Comparison of ENCODE assay signal across 8 mouse cellular contexts in the genomic region with DNA sequence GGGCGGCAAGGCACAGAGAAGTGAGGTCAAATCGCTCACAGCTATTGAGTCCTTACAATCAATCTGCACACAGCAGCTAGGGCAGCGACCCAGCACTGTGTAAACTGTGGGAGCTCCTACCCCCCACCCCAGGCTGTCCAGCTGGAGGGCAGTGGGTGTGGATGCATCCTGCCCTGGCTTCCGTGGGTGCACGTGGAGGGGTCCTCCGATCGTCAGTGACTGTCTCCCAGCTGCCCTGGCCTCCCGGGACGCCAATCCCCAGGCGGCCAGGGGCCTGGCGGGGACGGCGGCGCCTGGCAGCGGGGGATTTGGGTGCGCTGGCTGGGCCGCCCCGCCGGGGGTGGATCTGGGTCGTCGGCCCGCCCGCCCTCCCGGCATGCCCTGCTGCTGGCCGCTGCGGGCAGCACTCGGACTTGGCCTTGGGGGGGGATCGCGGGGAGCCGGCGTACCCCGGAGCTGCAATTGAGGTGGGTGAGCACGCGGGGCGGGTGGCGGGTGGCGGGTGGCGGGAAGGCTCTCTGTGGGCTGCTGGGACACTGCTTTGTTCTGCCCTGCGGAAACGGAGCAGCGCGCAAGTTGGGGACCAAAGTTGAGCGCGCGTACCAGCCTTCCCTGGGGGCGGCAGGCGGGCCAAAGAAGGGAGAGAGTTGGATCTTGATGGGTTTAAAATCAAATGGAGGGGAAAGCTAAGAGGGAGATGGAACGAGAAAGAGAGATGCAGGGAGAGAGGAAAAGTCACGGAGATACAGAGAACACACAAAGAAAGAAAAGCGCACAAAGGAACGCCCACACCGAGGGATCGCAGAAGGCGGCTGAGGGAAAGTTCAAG. TPM values are rescaled to one million over a fixed set of nuclear protein-coding genes. Genes with fewer than 3 reads are reported as not detected.
DNase-seq lines count a peak whose midpoint lies in the region; ATAC-seq and TF ChIP-seq lines count a peak whose summit lies in the region.

A gene (plus strand): TSS at position 183 of the 829 bp plus-strand sequence.

- H3K27ac ChIP-seq in intestine, embryonic 16.5 days (ENCODE audit: low read length): peak within 1 kb of the TSS; percentile 94
- no peak within 1 kb of the TSS for H3K27ac ChIP-seq in liver, embryonic 14.5 days
- H3K27ac ChIP-seq in olfactory bulb, adult 2 months (ENCODE audit: insufficient read depth, low read depth, low read length): no peak within 1 kb of the TSS

- peaks cover 29% of the 10 kb centered on the region for H3K4me1 ChIP-seq in intestine, embryonic 16.5 days (ENCODE audit: control insufficient read depth, insufficient read depth, low read length)
- H3K4me1 ChIP-seq in liver, embryonic 14.5 days (replicated peaks; ENCODE audit: control insufficient read depth in 2 of 2, insufficient read depth in 2 of 2, low read length in 1 of 2): peaks cover 0 to 10% of the 10 kb centered on the region in 2 experiments; a peak in 2 of 4 replicates
- peaks cover 9% of the 10 kb centered on the region for H3K4me1 ChIP-seq in olfactory bulb, adult 2 months (ENCODE audit: control insufficient read depth, insufficient read depth, low read length)

- ATAC-seq in granulocyte monocyte progenitor cell, adult 5-6 weeks (replicated peaks; ENCODE audit: poor library complexity, severe bottlenecking): peak; percentile 44
- ATAC-seq in intestine, embryonic 16.5 days: peak; percentile 65
- ATAC-seq in liver, embryonic 14.5 days (ENCODE audit: insufficient read depth): peak; percentile 53

- H3K4me2 ChIP-seq in intestine, embryonic 16.5 days (ENCODE audit: low read depth, low read length): peak within 1 kb of the TSS; percentile 89
- H3K4me2 ChIP-seq in liver, embryonic 14.5 days (ENCODE audit: low read depth): peak within 1 kb of the TSS; percentile 61

- H3K4me3 ChIP-seq in intestine, embryonic 16.5 days (ENCODE audit: low read length): peak within 1 kb of the TSS; percentile 63
- H3K4me3 ChIP-seq in liver, embryonic 14.5 days (ENCODE audit: insufficient read depth in 1 of 2, low read depth in 2 of 2, low read length in 2 of 2): peak within 1 kb of the TSS; percentile 39 to 53
- peak within 1 kb of the TSS; percentile 45 for H3K4me3 ChIP-seq in olfactory bulb, adult 2 months (ENCODE audit: insufficient read depth, low read depth, low read length)

- H3K27me3 ChIP-seq in intestine, embryonic 16.5 days (replicated peaks; ENCODE audit: control insufficient read depth, insufficient read depth, low read length): no peaks in the 10 kb centered on the region
- H3K27me3 ChIP-seq in liver, embryonic 14.5 days (ENCODE audit: control insufficient read depth, insufficient read depth, low read length): peaks cover 28% of the 10 kb centered on the region

- TF ChIP-seq POLR2A in olfactory bulb, adult 2 months (IDR thresholded peaks at IDR 0.05; ENCODE audit: insufficient read depth, low read depth, low read length): no peak

- no peak for TF ChIP-seq CTCF in liver, embryonic 14.5 days (IDR thresholded peaks at IDR 0.05; ENCODE audit: low read depth)
- TF ChIP-seq CTCF in olfactory bulb, adult 2 months (IDR thresholded peaks at IDR 0.05; ENCODE audit: insufficient read depth, low read depth, low read length): no peak

- H3K9ac ChIP-seq in intestine, embryonic 16.5 days (ENCODE audit: low read depth, low read length): peak within 1 kb of the TSS; percentile 92
- H3K9ac ChIP-seq in liver, embryonic 14.5 days (replicated peaks): peak within 1 kb of the TSS; percentile 31

- WGBS in intestine, embryonic 16.5 days: under 1% methylated on average over 48 of the region's 54 CpGs
- WGBS in liver, embryonic 14.5 days (ENCODE audit: insufficient replicate concordance): 4% methylated on average over 54 of the region's 54 CpGs
- 3% methylated on average over 54 of the region's 54 CpGs for WGBS in olfactory bulb, adult 2 months

- peaks cover 7% of the 10 kb centered on the region; the same call in 1 of the 2 replicates for H3K36me3 ChIP-seq in intestine, embryonic 16.5 days (ENCODE audit: control insufficient read depth, insufficient read depth, low read length)
- no peaks in the 10 kb centered on the region for H3K36me3 ChIP-seq in liver, embryonic 14.5 days (replicated peaks; ENCODE audit: control insufficient read depth, insufficient read depth, low read depth)

- no peaks in the 10 kb centered on the region for H3K9me3 ChIP-seq in intestine, embryonic 16.5 days (ENCODE audit: control insufficient read depth, low read length)
- H3K9me3 ChIP-seq in liver, embryonic 14.5 days (ENCODE audit: control insufficient read depth, low read length): no peaks in the 10 kb centered on the region

- no peak for TF ChIP-seq EP300 in liver, embryonic 14.5 days (IDR thresholded peaks at IDR 0.05; ENCODE audit: low read depth)

- peak; percentile 43 for DNase-seq in right cerebral cortex, adult 18-20 months
- DNase-seq in right cerebral cortex, adult 2 months (ENCODE audit: low spot score in 2 of 2): no peak
- DNase-seq in cerebellum, adult 9-10 months: peak; percentile 11
- no peak for DNase-seq in liver, embryonic 14.5 days (ENCODE audit: low read depth in 3 of 3, low spot score in 3 of 3)
- no peak for DNase-seq in spleen, postnatal 4 days (ENCODE audit: low spot score in 2 of 2)

RNA-seq across cellular contexts. Expression of the gene that starts here (rescaled TPM):
- 1.7 TPM in 1 of 2 replicates, not detected in the other for total RNA-seq in granulocyte monocyte progenitor cell, adult 5-6 weeks (2014; fragmentation: Nextera tagmentation)
- total RNA-seq in granulocyte monocyte progenitor cell, adult 5-6 weeks (2017): 0.88 TPM in 1 of 2 replicates, not detected in the other
- 241 and 243 TPM in 2 replicates for polyA plus RNA-seq in intestine, embryonic 16.5 days (2015; fragmentation: Nextera tagmentation; extraction: Ambion mirVana)
- polyA plus RNA-seq in liver, embryonic 14.5 days (2012; rRNA removed): 5.3 and 5.5 TPM in 2 replicates
- 7.3 and 9.5 TPM in 2 replicates for polyA plus RNA-seq in liver, embryonic 14.5 days (2014; fragmentation: Nextera tagmentation; extraction: Ambion mirVana)
- not detected in 2 replicates for polyA plus RNA-seq in olfactory bulb, adult 2 months (2012; ENCODE audit: insufficient read depth, insufficient read length, low replicate concordance, missing spikeins)

Comparison
In these comparisons a context has a peak if more than half of its experiments do, and no peak if none do; other contexts are left out.
1. RNA of the gene that starts here (polyA plus RNA-seq): 241 to 243 TPM in intestine, embryonic 16.5 days; 5.3 to 9.5 TPM in liver, embryonic 14.5 days and not detected in olfactory bulb, adult 2 months; every median in the first group is over 10 times any median in the second.
2. DNase-seq: peak in right cerebral cortex, adult 18-20 months (single experiment) and cerebellum, adult 9-10 months (single experiment); none in right cerebral cortex, adult 2 months (0 of 2), liver, embryonic 14.5 days (0 of 3) and spleen, postnatal 4 days (0 of 2).
3. Peak in every context shown above with its lines, with median percentiles within 50 percentile points of each other: ATAC-seq and H3K4me3 ChIP-seq.